Mouse (Mus musculus): ENCODE results near the gene Gm10961.

Gene Gm10961

DNA sequence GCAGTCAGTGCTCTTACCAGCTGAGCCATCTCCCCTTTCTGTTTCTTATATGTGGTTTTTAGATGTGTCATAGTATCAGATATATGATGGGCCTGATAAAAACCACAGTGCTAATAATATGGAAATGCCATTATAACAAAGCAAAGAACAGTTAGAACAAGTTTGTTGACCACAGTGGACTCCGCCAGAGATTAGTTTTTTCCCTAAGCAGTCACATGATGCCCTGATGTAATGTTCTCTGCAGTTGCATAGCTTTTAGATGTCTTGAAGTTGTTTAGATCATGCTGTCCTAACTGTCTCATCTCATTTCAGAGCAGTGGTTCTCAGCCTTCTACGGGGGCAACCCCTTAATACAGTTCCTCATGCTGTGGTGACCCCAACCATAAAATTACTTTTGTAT lies 25.0 kb downstream of the Gm10961 start:
- no peaks in the 10 kb centered on the region; the same call in 1 of the 2 replicates for H3K9me3 ChIP-seq (ENCODE audit: low read length)
- no peaks in the 10 kb centered on the region for H3K27me3 ChIP-seq (ENCODE audit: insufficient read depth, low read length)
- H3K36me3 ChIP-seq (ENCODE audit: insufficient read depth, low read length): peaks cover 19% of the 10 kb centered on the region
- H3K4me3 ChIP-seq (replicated peaks; ENCODE audit: low read length): no peak overlapping the region
- TF ChIP-seq POU5F1 (IDR thresholded peaks at IDR 0.05; ENCODE audit: borderline replicate concordance, low read length) (no peak), NANOG (IDR thresholded peaks at IDR 0.05; ENCODE audit: borderline replicate concordance, low read length) (no peak), CTCF (conservative IDR thresholded peaks at IDR 0.05; ENCODE audit: low read length) (no peak)
- no peaks in the 10 kb centered on the region for H3K4me1 ChIP-seq (replicated peaks; ENCODE audit: low read depth, low read length)

GRCm38 (mm10) chr3:107656888-107657287 lies 25.8 kb downstream of the Gm10961 start:
- Histone ChIP-seq H3K9me3 (ENCODE audit: low read length) (no peaks in the 10 kb centered on the region; the same call in 1 of the 2 replicates), H3K27me3 (ENCODE audit: insufficient read depth, low read length) (no peaks in the 10 kb centered on the region), H3K4me1 (replicated peaks; ENCODE audit: low read depth, low read length) (no peaks in the 10 kb centered on the region), H3K4me3 (replicated peaks; ENCODE audit: low read length) (no peak overlapping the region), H3K36me3 (ENCODE audit: insufficient read depth, low read length) (peaks cover 24% of the 10 kb centered on the region)
- no peak for TF ChIP-seq CTCF (conservative IDR thresholded peaks at IDR 0.05; ENCODE audit: low read length)

GRCm38 (mm10) chr3:107659000-107659399 lies 27.9 kb downstream of the Gm10961 start:
- Histone ChIP-seq H3K36me3 (ENCODE audit: insufficient read depth, low read length) (peaks cover 40% of the 10 kb centered on the region), H3K4me1 (replicated peaks; ENCODE audit: low read depth, low read length) (no peaks in the 10 kb centered on the region), H3K9me3 (ENCODE audit: low read length) (no peaks in the 10 kb centered on the region), H3K4me3 (replicated peaks; ENCODE audit: low read length) (no peak overlapping the region), H3K27me3 (ENCODE audit: insufficient read depth, low read length) (no peaks in the 10 kb centered on the region)
- no peak for TF ChIP-seq NANOG (IDR thresholded peaks at IDR 0.05; ENCODE audit: borderline replicate concordance, low read length)
- no peak for TF ChIP-seq CTCF (conservative IDR thresholded peaks at IDR 0.05; ENCODE audit: low read length)
- TF ChIP-seq POU5F1 (IDR thresholded peaks at IDR 0.05; ENCODE audit: borderline replicate concordance, low read length): no peak

DNA sequence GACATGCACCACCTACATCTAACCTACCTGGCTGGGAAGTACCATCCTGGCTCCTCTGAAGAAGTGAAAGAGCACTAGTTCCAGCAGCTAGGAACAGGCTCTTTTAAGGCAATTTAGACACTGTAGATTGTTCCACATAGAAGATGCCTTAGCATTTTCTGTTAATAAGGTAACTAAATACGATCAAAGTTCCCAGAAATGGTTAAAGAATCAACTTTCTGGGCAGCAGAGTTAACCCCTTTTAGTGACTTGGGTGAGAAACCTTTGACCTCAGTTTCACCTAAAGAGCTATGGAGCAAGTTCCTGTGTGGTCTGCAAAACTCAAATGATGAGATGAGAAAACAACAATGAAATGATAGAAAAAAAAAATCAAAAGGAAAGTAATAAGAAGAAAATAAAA lies 33.5 kb downstream of the Gm10961 start:
- no peaks in the 10 kb centered on the region for H3K27me3 ChIP-seq (ENCODE audit: insufficient read depth, low read length)
- H3K4me1 ChIP-seq (replicated peaks; ENCODE audit: low read depth, low read length): no peaks in the 10 kb centered on the region
- H3K4me3 ChIP-seq (replicated peaks; ENCODE audit: low read length): no peak overlapping the region
- H3K9me3 ChIP-seq (ENCODE audit: low read length): no peaks in the 10 kb centered on the region
- H3K36me3 ChIP-seq (ENCODE audit: insufficient read depth, low read length): peaks cover 89% of the 10 kb centered on the region
- no peak for TF ChIP-seq CTCF (conservative IDR thresholded peaks at IDR 0.05; ENCODE audit: low read length)
- TF ChIP-seq NANOG (IDR thresholded peaks at IDR 0.05; ENCODE audit: borderline replicate concordance, low read length): no peak
- TF ChIP-seq POU5F1 (IDR thresholded peaks at IDR 0.05; ENCODE audit: borderline replicate concordance, low read length): no peak

GRCm38 (mm10) chr3:107667426-107667825 lies 36.3 kb downstream of the Gm10961 start:
- H3K9me3 ChIP-seq (ENCODE audit: low read length): no peaks in the 10 kb centered on the region
- TF ChIP-seq CTCF (conservative IDR thresholded peaks at IDR 0.05; ENCODE audit: low read length) (no peak), NANOG (IDR thresholded peaks at IDR 0.05; ENCODE audit: borderline replicate concordance, low read length) (no peak), POU5F1 (IDR thresholded peaks at IDR 0.05; ENCODE audit: borderline replicate concordance, low read length) (no peak)
- peaks cover 91% of the 10 kb centered on the region for H3K36me3 ChIP-seq (ENCODE audit: insufficient read depth, low read length)
- H3K4me1 ChIP-seq (replicated peaks; ENCODE audit: low read depth, low read length): no peaks in the 10 kb centered on the region
- H3K4me3 ChIP-seq (replicated peaks; ENCODE audit: low read length): no peak overlapping the region
- H3K27me3 ChIP-seq (ENCODE audit: insufficient read depth, low read length): no peaks in the 10 kb centered on the region

DNA sequence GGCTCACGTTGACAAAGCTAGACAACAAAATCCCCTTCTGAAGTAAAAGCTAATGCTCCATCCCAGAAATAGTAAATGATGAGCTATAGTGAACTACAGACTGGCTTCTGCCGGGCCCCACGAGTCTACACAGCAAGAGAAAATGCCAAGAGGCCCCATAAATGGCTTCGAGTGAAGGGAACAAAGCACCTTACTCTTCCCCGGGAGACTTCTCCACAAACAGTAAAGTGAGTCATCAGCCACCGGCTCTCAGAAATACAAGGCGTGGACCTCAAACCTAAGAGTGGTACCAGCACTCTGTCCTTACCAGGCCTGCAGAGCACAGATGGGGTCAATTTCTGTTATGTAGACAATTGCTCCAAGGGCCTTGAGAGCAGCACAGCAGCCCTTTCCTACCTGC lies 37.7 kb downstream of the Gm10961 start:
- Histone ChIP-seq H3K4me1 (replicated peaks; ENCODE audit: low read depth, low read length) (no peaks in the 10 kb centered on the region), H3K4me3 (replicated peaks; ENCODE audit: low read length) (no peak overlapping the region), H3K9me3 (ENCODE audit: low read length) (no peaks in the 10 kb centered on the region), H3K36me3 (ENCODE audit: insufficient read depth, low read length) (peaks cover 88% of the 10 kb centered on the region), H3K27me3 (ENCODE audit: insufficient read depth, low read length) (no peaks in the 10 kb centered on the region)
- TF ChIP-seq POU5F1 (IDR thresholded peaks at IDR 0.05; ENCODE audit: borderline replicate concordance, low read length) (no peak), NANOG (IDR thresholded peaks at IDR 0.05; ENCODE audit: borderline replicate concordance, low read length) (no peak), CTCF (conservative IDR thresholded peaks at IDR 0.05; ENCODE audit: low read length) (no peak)

DNA sequence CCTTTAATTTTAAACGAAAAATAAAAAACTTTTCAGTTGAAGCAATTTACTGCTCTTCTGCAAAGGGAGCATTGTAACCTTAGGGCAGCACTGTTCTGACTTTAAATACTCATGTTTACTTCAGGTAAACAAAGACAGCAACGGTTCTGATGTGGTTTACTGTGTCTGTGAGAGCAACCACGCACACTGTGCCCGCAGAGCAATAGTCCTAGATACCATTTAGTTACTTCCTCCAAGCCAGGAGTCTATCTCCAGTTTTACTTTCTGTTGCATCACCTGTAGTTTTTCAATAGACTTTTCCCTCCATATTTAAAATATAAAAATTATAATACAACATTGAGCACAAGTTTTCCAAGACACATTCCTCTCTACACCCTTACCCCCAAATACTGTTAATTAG lies 39.4 kb downstream of the Gm10961 start:
- no peaks in the 10 kb centered on the region for H3K9me3 ChIP-seq (ENCODE audit: low read length)
- no peak overlapping the region for H3K4me3 ChIP-seq (replicated peaks; ENCODE audit: low read length)
- H3K4me1 ChIP-seq (replicated peaks; ENCODE audit: low read depth, low read length): no peaks in the 10 kb centered on the region
- H3K36me3 ChIP-seq (ENCODE audit: insufficient read depth, low read length): peaks cover 90% of the 10 kb centered on the region
- no peaks in the 10 kb centered on the region for H3K27me3 ChIP-seq (ENCODE audit: insufficient read depth, low read length)
- TF ChIP-seq NANOG (IDR thresholded peaks at IDR 0.05; ENCODE audit: borderline replicate concordance, low read length) (no peak), CTCF (conservative IDR thresholded peaks at IDR 0.05; ENCODE audit: low read length) (no peak), POU5F1 (IDR thresholded peaks at IDR 0.05; ENCODE audit: borderline replicate concordance, low read length) (no peak)

- H3K4me3 ChIP-seq (replicated peaks; ENCODE audit: low read length): no peak overlapping the region
- H3K4me1 ChIP-seq (replicated peaks; ENCODE audit: low read depth, low read length): no peaks in the 10 kb centered on the region
- TF ChIP-seq CTCF (conservative IDR thresholded peaks at IDR 0.05; ENCODE audit: low read length) (no peak), NANOG (IDR thresholded peaks at IDR 0.05; ENCODE audit: borderline replicate concordance, low read length) (no peak), POU5F1 (IDR thresholded peaks at IDR 0.05; ENCODE audit: borderline replicate concordance, low read length) (no peak)
- H3K27me3 ChIP-seq (ENCODE audit: insufficient read depth, low read length): no peaks in the 10 kb centered on the region
- H3K9me3 ChIP-seq (ENCODE audit: low read length): no peaks in the 10 kb centered on the region
- H3K36me3 ChIP-seq (ENCODE audit: insufficient read depth, low read length): peaks cover 89% of the 10 kb centered on the region
These were observed 40.4 kb downstream of the Gm10961 start for GRCm38 (mm10) chr3:107671509-107671908.

DNA sequence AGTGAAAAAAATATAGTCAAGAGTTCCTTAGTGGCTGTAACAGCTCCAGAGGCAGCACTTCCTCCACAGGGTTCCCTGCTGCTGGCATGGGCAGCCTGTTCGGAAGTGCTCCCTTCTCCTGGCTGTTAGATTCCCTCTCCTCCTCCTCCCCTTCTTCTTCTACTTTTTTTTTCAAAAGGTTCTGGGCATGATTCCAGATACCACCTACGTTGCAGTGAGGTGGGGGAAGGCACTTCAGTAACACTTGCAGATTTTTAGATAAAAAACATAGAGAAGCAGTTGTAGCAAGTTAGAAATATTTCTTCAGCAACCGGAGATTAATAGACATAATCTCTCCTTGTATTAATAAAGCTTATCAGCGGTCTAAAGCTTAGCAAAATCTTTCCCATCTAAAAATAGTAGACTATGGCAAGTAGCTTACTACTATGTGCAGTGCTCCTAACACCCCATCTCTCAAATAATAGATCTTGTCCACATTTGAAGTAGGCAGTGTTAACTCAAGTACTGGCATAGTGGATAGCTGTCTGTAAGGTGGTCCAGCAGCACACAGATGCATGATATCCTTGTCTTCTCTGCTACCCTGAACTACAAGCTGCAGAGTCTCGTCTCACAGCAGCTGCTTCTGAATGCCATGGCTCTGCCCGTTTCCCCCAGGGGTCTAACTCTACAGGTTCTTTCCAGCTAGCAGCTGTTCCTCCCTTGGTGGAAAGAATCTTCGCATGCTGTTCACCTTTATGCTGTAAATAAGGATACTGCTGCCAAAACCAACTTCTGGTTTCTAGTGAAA lies 49.9 kb downstream of the Gm10961 start:
- H3K4me3 ChIP-seq (replicated peaks; ENCODE audit: low read length): no peak overlapping the region
- H3K36me3 ChIP-seq (ENCODE audit: insufficient read depth, low read length): peaks cover 17% of the 10 kb centered on the region
- TF ChIP-seq NANOG (IDR thresholded peaks at IDR 0.05; ENCODE audit: borderline replicate concordance, low read length) (no peak), POU5F1 (IDR thresholded peaks at IDR 0.05; ENCODE audit: borderline replicate concordance, low read length) (no peak), CTCF (conservative IDR thresholded peaks at IDR 0.05; ENCODE audit: low read length) (no peak)
- no peaks in the 10 kb centered on the region for H3K27me3 ChIP-seq (ENCODE audit: insufficient read depth, low read length)
- peaks cover 19% of the 10 kb centered on the region for H3K4me1 ChIP-seq (replicated peaks; ENCODE audit: low read depth, low read length)
- no peaks in the 10 kb centered on the region for H3K9me3 ChIP-seq (ENCODE audit: low read length)
